Mouse (Mus musculus) liver, embryonic 16.5 days (tissue): ENCODE results near the gene Eif1ad. TPM values are rescaled to one million over a fixed set of nuclear protein-coding genes. Genes with fewer than 3 reads are reported as not detected.

Experiments
- ATAC-seq: fragments of 200-750 bp; cut with Nextera tagmentation; 2 replicates; pipeline ENCODE4 v1.8.0; 2017; ENCODE audit warnings: low read depth, mild to moderate bottlenecking, moderate number of reproducible peaks, moderate library complexity
- H3K27ac ChIP-seq: fragments of 300-500 bp; sonication (generic); 2 replicates; pipeline ENCODE4 v1.5.1; 2014; ENCODE audit warnings: mild to moderate bottlenecking, low read length
- H3K27me3 ChIP-seq: fragments of 300-500 bp; sonication (generic); 2 replicates; pipeline ENCODE4 v1.6.1; 2014; ENCODE audit warnings: low read depth, low read length, mixed read lengths; ENCODE audit not compliant: control insufficient read depth, insufficient read depth
- H3K36me3 ChIP-seq: fragments of 300-500 bp; sonication (generic); 2 replicates; pipeline ENCODE4 v1.6.1; 2014; ENCODE audit warnings: mild to moderate bottlenecking; ENCODE audit not compliant: control insufficient read depth, insufficient read depth
- H3K4me1 ChIP-seq: fragments of 300-500 bp; sonication (generic); 2 replicates; pipeline ENCODE4 v1.6.1; 2014; ENCODE audit warnings: low read depth, low read length, mixed read lengths; ENCODE audit not compliant: control insufficient read depth
- H3K4me2 ChIP-seq: fragments of 300-500 bp; sonication (generic); 2 replicates; pipeline ENCODE4 v1.6.1; 2014; ENCODE audit warnings: low read depth, low read length, mixed read lengths
- H3K4me3 ChIP-seq: fragments of 300-500 bp; sonication (generic); 2 replicates; pipeline ENCODE4 v1.5.1; 2014; ENCODE audit warnings: low read depth, mild to moderate bottlenecking, low read length
- H3K9ac ChIP-seq: fragments of 300-500 bp; sonication (generic); 2 replicates; pipeline ENCODE4 v1.6.1; 2014; ENCODE audit warnings: low read depth, low read length
- H3K9me3 ChIP-seq: fragments of 300-500 bp; sonication (generic); replicated peaks from 2 replicates; pipeline ENCODE4 v1.6.1; 2016; ENCODE audit warnings: low read length; ENCODE audit not compliant: control insufficient read depth
- WGBS: fragments of 180-500 bp; shearing (Covaris S2); extraction: QIAGEN DNeasy Blood & Tissue Kit; methylation state at CpG from one replicate; pipeline ENCODE4 v1.1.7; 2014; ENCODE audit not compliant: insufficient replicate concordance; 5-methylcytosine and 5-hydroxymethylcytosine counted together
- polyA plus RNA-seq: library from polyadenylated mRNA; unstranded; fragments of >200 nt; fragmentation: Nextera tagmentation; extraction: Ambion mirVana; gene quantifications from 2 replicates; pipeline ENCODE4 v1.2.1, GENCODE M21; 2015

Eif1ad gene
- polyA plus RNA-seq, 1 experiment from 2014 or later = 22.4 TPM

GRCm38 (mm10) chr19:5367455-5367854, 914 bp downstream of the Eif1ad start:
- Histone ChIP-seq H3K4me2 (peak overlapping the region; percentile 90), H3K9me3 (no peaks in the 10 kb centered on the region), H3K4me3 (peak overlapping the region; percentile 92), H3K27ac (peak overlapping the region; percentile 91), H3K4me1 (peaks cover 29% of the 10 kb centered on the region), H3K36me3 (peaks cover 30% of the 10 kb centered on the region), H3K9ac (peak overlapping the region; percentile 85), H3K27me3 (no peaks in the 10 kb centered on the region)
- 8% methylated on average over 11 of the region's 11 CpGs for WGBS
- ATAC-seq = no peak

DNA sequence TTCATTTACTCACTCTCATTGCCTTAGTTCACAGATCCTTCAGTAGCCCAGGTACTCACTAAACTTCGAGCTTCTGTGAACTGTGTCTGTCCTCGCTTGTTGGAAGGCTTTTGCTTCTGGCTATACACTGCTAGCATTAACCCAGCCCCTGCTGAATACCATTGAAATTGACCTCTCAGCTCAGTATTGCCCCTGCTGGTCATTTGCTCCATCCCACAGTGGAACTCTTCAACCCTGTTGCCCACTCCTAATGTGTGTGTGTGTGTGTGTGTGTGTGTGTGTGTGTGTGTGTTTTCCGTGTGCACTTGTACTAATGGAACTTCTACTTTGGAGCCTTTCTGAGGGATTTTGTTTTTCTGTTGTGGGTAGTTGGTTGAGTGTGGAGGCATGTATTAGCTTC, 4.4 kb downstream of the Eif1ad start:
- H3K9me3 ChIP-seq = no peaks in the 10 kb centered on the region
- no peaks in the 10 kb centered on the region for H3K27me3 ChIP-seq
- 82% methylated on average over 3 of the region's 3 CpGs for WGBS
- peaks cover 26% of the 10 kb centered on the region for H3K36me3 ChIP-seq
- H3K4me3 ChIP-seq = no peak overlapping the region
- ATAC-seq = no peak
- no peak overlapping the region for H3K27ac ChIP-seq
- peaks cover 14% of the 10 kb centered on the region for H3K4me1 ChIP-seq
- no peak overlapping the region for H3K4me2 ChIP-seq
- H3K9ac ChIP-seq = no peak overlapping the region

DNA sequence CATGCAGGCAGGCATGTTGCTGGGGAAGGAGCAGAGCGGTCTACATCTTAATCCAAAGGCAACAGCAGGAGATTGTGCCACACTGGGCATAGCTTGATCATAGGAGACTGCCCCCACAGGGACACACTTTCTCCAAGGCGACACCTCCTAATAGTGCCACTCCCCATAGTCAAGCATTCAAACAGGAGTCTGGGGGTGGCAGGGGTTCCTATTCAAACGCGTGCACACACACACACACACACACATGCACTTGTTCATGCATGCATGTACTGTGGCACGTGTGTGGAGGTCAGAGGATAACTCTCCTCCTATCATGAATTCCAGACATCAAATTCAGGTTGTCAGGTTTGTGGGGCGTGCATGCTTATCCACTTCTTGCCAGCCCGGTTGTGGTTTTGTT, 6.2 kb downstream of the Eif1ad start:
- ATAC-seq = no peak
- H3K36me3 ChIP-seq = peaks cover 26% of the 10 kb centered on the region
- H3K9ac ChIP-seq = no peak overlapping the region
- no peak overlapping the region for H3K4me2 ChIP-seq
- H3K27ac ChIP-seq = no peak overlapping the region
- 79% methylated on average over 7 of the region's 7 CpGs for WGBS
- no peaks in the 10 kb centered on the region for H3K9me3 ChIP-seq
- no peak overlapping the region for H3K4me3 ChIP-seq
- H3K4me1 ChIP-seq = peaks cover 8% of the 10 kb centered on the region
- no peaks in the 10 kb centered on the region for H3K27me3 ChIP-seq

GRCm38 (mm10) chr19:5374177-5374576, 7.6 kb downstream of the Eif1ad start:
- H3K4me3 ChIP-seq = no peak overlapping the region
- 67% methylated on average over 4 of the region's 4 CpGs for WGBS
- peaks cover 24% of the 10 kb centered on the region for H3K36me3 ChIP-seq
- H3K27me3 ChIP-seq = no peaks in the 10 kb centered on the region
- no peak overlapping the region for H3K4me2 ChIP-seq
- no peak overlapping the region for H3K27ac ChIP-seq
- H3K9ac ChIP-seq = no peak overlapping the region
- no peaks in the 10 kb centered on the region for H3K9me3 ChIP-seq
- ATAC-seq = no peak
- H3K4me1 ChIP-seq = no peaks in the 10 kb centered on the region

GRCm38 (mm10) chr19:5374748-5375147, 8.2 kb downstream of the Eif1ad start:
- no peaks in the 10 kb centered on the region for H3K9me3 ChIP-seq
- 70% methylated on average over 4 of the region's 4 CpGs for WGBS
- no peaks in the 10 kb centered on the region for H3K27me3 ChIP-seq
- peaks cover 25% of the 10 kb centered on the region for H3K36me3 ChIP-seq
- no peak overlapping the region for H3K4me2 ChIP-seq
- H3K9ac ChIP-seq = no peak overlapping the region
- ATAC-seq = no peak
- no peak overlapping the region for H3K27ac ChIP-seq
- H3K4me1 ChIP-seq = no peaks in the 10 kb centered on the region
- no peak overlapping the region for H3K4me3 ChIP-seq

DNA sequence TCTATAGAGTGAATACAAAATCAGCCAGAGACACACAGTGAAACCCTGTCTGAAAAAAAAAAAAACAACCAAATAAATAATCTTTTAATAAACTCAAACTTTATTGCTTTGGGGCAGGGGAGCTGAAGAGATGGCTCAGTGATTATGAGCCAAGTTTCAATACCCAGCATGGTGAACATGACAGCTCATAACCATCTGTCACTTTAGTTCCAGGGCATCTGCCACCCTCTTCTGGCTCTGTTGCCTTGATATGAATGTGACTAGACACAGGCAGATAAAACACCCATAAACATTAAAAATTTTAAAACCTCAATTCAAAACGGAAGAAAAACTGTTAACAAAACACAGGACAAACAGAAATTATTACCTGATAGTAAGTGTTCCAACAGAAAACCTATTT, 10.9 kb downstream of the Eif1ad start:
- H3K4me2 ChIP-seq = no peak overlapping the region
- no peak overlapping the region for H3K27ac ChIP-seq
- no peaks in the 10 kb centered on the region for H3K4me1 ChIP-seq
- whole genome bisulfite sequencing = 72% methylated on average over 1 of the region's 1 CpGs
- H3K4me3 ChIP-seq = no peak overlapping the region
- H3K36me3 ChIP-seq = peaks cover 36% of the 10 kb centered on the region
- no peak overlapping the region for H3K9ac ChIP-seq
- no peak for ATAC-seq
- H3K27me3 ChIP-seq = no peaks in the 10 kb centered on the region
- no peaks in the 10 kb centered on the region for H3K9me3 ChIP-seq

DNA sequence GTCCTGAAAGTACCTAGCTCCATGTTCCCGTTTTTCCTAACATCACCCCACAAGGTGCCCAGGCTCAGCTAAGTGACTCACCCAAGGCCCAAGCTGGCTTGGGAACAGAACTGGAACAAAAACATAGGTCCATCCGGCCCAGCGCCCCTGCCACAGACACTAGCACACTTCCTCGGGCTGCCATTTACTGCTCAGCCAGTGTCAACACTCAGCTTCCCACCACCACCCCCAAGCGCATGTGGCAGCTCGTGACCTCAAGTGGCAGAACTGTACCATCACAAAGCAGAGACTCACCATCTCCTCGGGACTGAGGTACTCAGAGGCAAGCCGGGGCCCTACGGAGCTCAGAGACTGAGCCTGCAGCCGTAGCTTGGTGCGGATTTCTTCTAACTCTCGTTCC, 16.8 kb downstream of the Eif1ad start:
- H3K9me3 ChIP-seq = no peaks in the 10 kb centered on the region
- peaks cover 64% of the 10 kb centered on the region for H3K36me3 ChIP-seq
- no peak overlapping the region for H3K4me2 ChIP-seq
- 89% methylated on average over 12 of the region's 12 CpGs for WGBS
- no peak overlapping the region for H3K4me3 ChIP-seq
- peaks cover 17% of the 10 kb centered on the region for H3K4me1 ChIP-seq
- ATAC-seq = no peak
- no peaks in the 10 kb centered on the region for H3K27me3 ChIP-seq
- no peak overlapping the region for H3K9ac ChIP-seq
- H3K27ac ChIP-seq = no peak overlapping the region

DNA sequence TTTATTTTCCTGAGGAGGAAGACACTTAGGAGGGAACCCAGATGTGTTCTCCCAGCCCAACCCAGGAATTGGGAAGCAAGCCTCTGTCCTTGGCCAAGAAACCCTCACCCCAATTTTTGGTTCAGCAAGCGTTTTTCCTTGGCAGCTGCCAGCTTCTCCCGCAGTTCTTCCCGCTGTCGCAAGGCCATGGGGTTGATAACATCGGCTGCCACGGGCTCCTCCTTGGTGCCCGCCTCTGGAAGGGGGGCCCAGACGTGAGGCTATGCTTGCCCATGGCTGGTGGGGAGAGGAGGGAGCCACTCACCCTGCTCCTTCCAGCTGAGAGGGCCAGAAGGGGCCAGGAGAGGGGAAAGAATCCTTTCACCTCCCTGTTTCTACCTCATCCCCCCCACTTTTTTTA, 18.2 kb downstream of the Eif1ad start:
- H3K36me3 ChIP-seq = peaks cover 53% of the 10 kb centered on the region
- 80% methylated on average over 8 of the region's 8 CpGs for WGBS
- no peaks in the 10 kb centered on the region for H3K9me3 ChIP-seq
- H3K27me3 ChIP-seq = no peaks in the 10 kb centered on the region
- no peak overlapping the region for H3K4me2 ChIP-seq
- H3K27ac ChIP-seq = no peak overlapping the region
- no peak overlapping the region for H3K9ac ChIP-seq
- H3K4me1 ChIP-seq = peaks cover 23% of the 10 kb centered on the region
- H3K4me3 ChIP-seq = no peak overlapping the region
- ATAC-seq = no peak

GRCm38 (mm10) chr19:5388011-5388441, 21.5 kb downstream of the Eif1ad start:
- Histone ChIP-seq H3K36me3 (peaks cover 22% of the 10 kb centered on the region), H3K9ac (peak overlapping the region; percentile 93), H3K4me3 (peak overlapping the region; percentile 99), H3K27ac (peak overlapping the region; percentile 91), H3K9me3 (no peaks in the 10 kb centered on the region), H3K27me3 (no peaks in the 10 kb centered on the region), H3K4me2 (peak overlapping the region; percentile 97), H3K4me1 (peaks cover 31% of the 10 kb centered on the region)
- peak; percentile 39 for ATAC-seq
- WGBS = under 1% methylated on average over 43 of the region's 43 CpGs
